ENCODE assay signal across 18 mouse cellular contexts in the genomic region with DNA sequence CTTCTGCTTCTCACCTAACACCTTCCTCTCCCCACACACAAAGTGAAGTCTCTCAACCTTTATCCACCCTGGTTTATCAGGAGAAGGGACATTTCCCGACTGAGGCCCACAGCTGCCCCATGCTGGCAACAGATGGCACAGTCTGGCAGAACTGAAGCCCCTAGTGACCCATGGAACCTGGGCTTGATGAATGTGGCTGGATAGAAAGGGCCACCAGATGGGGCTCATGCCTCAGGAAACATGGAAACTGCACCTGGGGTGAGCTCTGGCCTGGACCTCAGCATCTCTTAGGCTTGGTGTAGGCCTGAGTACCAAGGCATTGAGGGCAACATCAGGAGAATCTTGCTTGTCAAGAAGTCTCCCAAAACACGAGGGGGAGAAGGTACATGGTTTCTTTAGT.
DNase-seq lines count a peak whose midpoint lies in the region; ATAC-seq and TF ChIP-seq lines count a peak whose summit lies in the region.
"Had no signal": no experiment of that assay in that cellular context is flagged by ENCODE, and none has a peak within 500 bp of the region (broad histone marks: within the 10 kb centered on the region; RNA-seq: fewer than 3 reads in every experiment).

No protein-coding gene starts in this region.

- TF ChIP-seq EP300 in lung, postnatal 0 days (IDR thresholded peaks at IDR 0.05), result no peak

- no peaks in the 10 kb centered on the region for H3K9me3 ChIP-seq in hindbrain, embryonic 14.5 days (ENCODE audit: control insufficient read depth, low read length)
- no peaks in the 10 kb centered on the region for H3K9me3 ChIP-seq in hindbrain, embryonic 13.5 days
- H3K9me3 ChIP-seq in lung, postnatal 0 days (ENCODE audit: low read length), result no peaks in the 10 kb centered on the region
- H3K9me3 ChIP-seq: heart, embryonic 15.5 days; hindbrain, embryonic 12.5 days had no signal

- WGBS in hindbrain, embryonic 14.5 days, result 51% methylated on average over 2 of the region's 2 CpGs
- 52% methylated on average over 2 of the region's 2 CpGs for WGBS in hindbrain, embryonic 13.5 days
- 48% methylated on average over 2 of the region's 2 CpGs for WGBS in lung, postnatal 0 days

- H3K27ac ChIP-seq in hindbrain, embryonic 14.5 days, result no peak overlapping the region
- H3K27ac ChIP-seq in hindbrain, embryonic 13.5 days, result no peak overlapping the region
- no peak overlapping the region for H3K27ac ChIP-seq in lung, postnatal 0 days (ENCODE audit: low read length)
- H3K27ac ChIP-seq: heart, embryonic 15.5 days; hindbrain, embryonic 12.5 days; macrophage had no signal

- no peaks in the 10 kb centered on the region for H3K36me3 ChIP-seq in hindbrain, embryonic 14.5 days (replicated peaks; ENCODE audit: control insufficient read depth, insufficient read depth)
- no peaks in the 10 kb centered on the region for H3K36me3 ChIP-seq in hindbrain, embryonic 13.5 days
- H3K36me3 ChIP-seq in lung, postnatal 0 days (ENCODE audit: insufficient read depth, low read length), result no peaks in the 10 kb centered on the region
- H3K36me3 ChIP-seq: heart, embryonic 15.5 days; hindbrain, embryonic 12.5 days had no signal

- no peak overlapping the region for H3K9ac ChIP-seq in hindbrain, embryonic 14.5 days
- H3K9ac ChIP-seq in hindbrain, embryonic 13.5 days, result no peak overlapping the region
- H3K9ac ChIP-seq in lung, postnatal 0 days (replicated peaks; ENCODE audit: low read depth), result no peak overlapping the region
- H3K9ac ChIP-seq: heart, embryonic 15.5 days; hindbrain, embryonic 12.5 days had no signal

- intact Hi-C loops in heart, postnatal 36 days (cut with DNase I), result no loop called here

- H3K4me3 ChIP-seq in hindbrain, embryonic 14.5 days (replicated peaks; ENCODE audit: low read length), result no peak overlapping the region
- no peak overlapping the region for H3K4me3 ChIP-seq in hindbrain, embryonic 13.5 days
- no peak overlapping the region for H3K4me3 ChIP-seq in lung, postnatal 0 days (ENCODE audit: low read depth, low read length)
- H3K4me3 ChIP-seq: erythroblast, embryonic 14.5 days; heart, embryonic 15.5 days; hindbrain, embryonic 12.5 days had no signal

- peak; percentile 36 for DNase-seq in hindbrain, embryonic 14.5 days (ENCODE audit: low spot score)
- no peak for DNase-seq in lung, postnatal 0 days (ENCODE audit: low spot score)
- DNase-seq in lung, postnatal 25 days (ENCODE audit: low spot score), result no peak
- DNase-seq in cerebellum, postnatal 25 days, result peak; percentile 7 to 26
- no peak for DNase-seq in heart, postnatal 36 days
- no peak for DNase-seq in adrenal gland, postnatal 25 days
- DNase-seq: gastrocnemius, postnatal 10 days; heart, adult 18-20 months; kidney, adult 18-20 months; kidney, postnatal 25 days; liver; lung, adult 2 months had no signal

- no peak for ATAC-seq in hindbrain, embryonic 14.5 days (ENCODE audit: low FRiP score)
- no peak for ATAC-seq in hindbrain, embryonic 13.5 days (ENCODE audit: low FRiP score)
- no peak for ATAC-seq in lung, postnatal 0 days

- H3K4me1 ChIP-seq in hindbrain, embryonic 14.5 days (replicated peaks; ENCODE audit: control insufficient read depth, insufficient read depth, low read length), result no peaks in the 10 kb centered on the region
- no peaks in the 10 kb centered on the region for H3K4me1 ChIP-seq in hindbrain, embryonic 13.5 days (replicated peaks)
- H3K4me1 ChIP-seq in lung, postnatal 0 days (ENCODE audit: insufficient read depth, low read depth, low read length), result no peaks in the 10 kb centered on the region
- H3K4me1 ChIP-seq: heart, embryonic 15.5 days; hindbrain, embryonic 12.5 days had no signal

- H3K27me3 ChIP-seq in hindbrain, embryonic 14.5 days (ENCODE audit: control insufficient read depth, insufficient read depth, low read length), result no peaks in the 10 kb centered on the region
- H3K27me3 ChIP-seq in hindbrain, embryonic 13.5 days, result no peaks in the 10 kb centered on the region
- no peaks in the 10 kb centered on the region for H3K27me3 ChIP-seq in lung, postnatal 0 days (replicated peaks; ENCODE audit: insufficient read depth, low read length)
- H3K27me3 ChIP-seq: heart, embryonic 15.5 days; hindbrain, embryonic 12.5 days had no signal

- TF ChIP-seq CTCF in lung, postnatal 0 days (IDR thresholded peaks at IDR 0.05), result peak; percentile 5; the same call in 1 of the 2 replicates

- no peak overlapping the region for H3K4me2 ChIP-seq in hindbrain, embryonic 14.5 days (replicated peaks)
- H3K4me2 ChIP-seq in hindbrain, embryonic 13.5 days, result no peak overlapping the region
- H3K4me2 ChIP-seq in lung, postnatal 0 days (replicated peaks; ENCODE audit: low read depth, low read length), result no peak overlapping the region
- H3K4me2 ChIP-seq: heart, embryonic 15.5 days; hindbrain, embryonic 12.5 days; midbrain, embryonic 11.5 days had no signal

Comparison
In these comparisons a context has a peak if more than half of its experiments do, and no peak if none do; other contexts are left out.
1. DNase-seq: peak in hindbrain, embryonic 14.5 days (single experiment) and cerebellum, postnatal 25 days (2 of 2); none in lung, postnatal 0 days (single experiment), lung, postnatal 25 days (single experiment), heart, postnatal 36 days (0 of 2) and adrenal gland, postnatal 25 days (single experiment).